Mouse (Mus musculus) intestine, postnatal 0 days (tissue): ENCODE data around the gene Tmem30c. TPM values are rescaled to one million over a fixed set of nuclear protein-coding genes. Genes with fewer than 3 reads are reported as not detected.

Experiments used
- ATAC-seq: fragments of 200-750 bp; cut with Nextera tagmentation; 2 replicates; pipeline ENCODE4 v1.8.0; 2017; ENCODE audit warnings: mild to moderate bottlenecking, moderate TSS enrichment, moderate library complexity
- H3K27ac ChIP-seq: fragments of 300-500 bp; sonication (generic); 2 replicates; pipeline ENCODE4 v1.5.1; 2014; ENCODE audit warnings: mild to moderate bottlenecking, low read depth, low read length, moderate library complexity
- H3K27me3 ChIP-seq: fragments of 300-500 bp; sonication (generic); replicated peaks from 2 replicates; pipeline ENCODE4 v1.6.1; 2014; ENCODE audit warnings: low read length, mixed read lengths; ENCODE audit not compliant: control insufficient read depth, insufficient read depth
- H3K36me3 ChIP-seq: fragments of 300-500 bp; sonication (generic); 2 replicates; pipeline ENCODE4 v1.6.1; 2014; ENCODE audit warnings: mild to moderate bottlenecking, moderate library complexity; ENCODE audit not compliant: control insufficient read depth, insufficient read depth
- H3K4me1 ChIP-seq: fragments of 300-500 bp; sonication (generic); replicated peaks from 2 replicates; pipeline ENCODE4 v1.6.1; 2014; ENCODE audit warnings: antibody characterized with exemption, low read length, mixed read lengths; ENCODE audit not compliant: control insufficient read depth, insufficient read depth
- H3K4me2 ChIP-seq: fragments of 300-500 bp; sonication (generic); replicated peaks from 2 replicates; pipeline ENCODE4 v1.6.1; 2014; ENCODE audit warnings: low read depth, mild to moderate bottlenecking, moderate library complexity
- H3K4me3 ChIP-seq: fragments of 300-500 bp; sonication (generic); 2 replicates; pipeline ENCODE4 v1.5.1; 2014; ENCODE audit warnings: low read depth, low read length
- H3K9ac ChIP-seq: fragments of 300-500 bp; sonication (generic); 2 replicates; pipeline ENCODE4 v1.6.1; 2014; ENCODE audit warnings: mild to moderate bottlenecking, low read depth, low read length
- H3K9me3 ChIP-seq: fragments of 300-500 bp; sonication (generic); 2 replicates; pipeline ENCODE4 v1.6.1; 2016; ENCODE audit warnings: mixed run types; ENCODE audit not compliant: control insufficient read depth
- CTCF ChIP-seq: sonication (generic); IDR thresholded peaks from 2 replicates; pipeline ENCODE4 v1.5.1; 2016; ENCODE audit warnings: low read depth, mild to moderate bottlenecking, control low read depth, antibody characterized with exemption, moderate library complexity
- WGBS: fragments of 180-500 bp; shearing (Covaris S2); extraction: QIAGEN DNeasy Blood & Tissue Kit; methylation state at CpG from one replicate; pipeline ENCODE4 v1.1.7; 2014; 5-methylcytosine and 5-hydroxymethylcytosine counted together
- polyA plus RNA-seq: library from polyadenylated mRNA; unstranded; fragments of >200 nt; fragmentation: Nextera tagmentation; extraction: Ambion mirVana; gene quantifications from 2 replicates; pipeline ENCODE4 v1.2.1, GENCODE M21; 2015

The Tmem30c gene
- polyA plus RNA-seq, 1 experiment from 2014 or later, result not detected

GRCm38 (mm10) chr16:57329028-57329427 is 36.4 kb upstream of the Tmem30c start:
- no peak overlapping the region for H3K4me2 ChIP-seq
- H3K4me1 ChIP-seq, result no peaks in the 10 kb centered on the region
- no peaks in the 10 kb centered on the region for H3K27me3 ChIP-seq
- no peak overlapping the region for H3K27ac ChIP-seq
- TF ChIP-seq CTCF, result no peak
- 77% methylated on average over 8 of the region's 8 CpGs for WGBS
- H3K9ac ChIP-seq, result no peak overlapping the region
- no peak overlapping the region for H3K4me3 ChIP-seq
- no peaks in the 10 kb centered on the region for H3K9me3 ChIP-seq
- no peaks in the 10 kb centered on the region for H3K36me3 ChIP-seq
- ATAC-seq, result no peak

- no peak overlapping the region for H3K9ac ChIP-seq
- no peaks in the 10 kb centered on the region for H3K36me3 ChIP-seq
- no peaks in the 10 kb centered on the region for H3K9me3 ChIP-seq
- 78% methylated on average over 7 of the region's 7 CpGs for WGBS
- H3K4me2 ChIP-seq, result no peak overlapping the region
- H3K4me1 ChIP-seq, result no peaks in the 10 kb centered on the region
- H3K27me3 ChIP-seq, result no peaks in the 10 kb centered on the region
- no peak overlapping the region for H3K27ac ChIP-seq
- TF ChIP-seq CTCF, result no peak
- ATAC-seq, result no peak
- H3K4me3 ChIP-seq, result no peak overlapping the region
These were observed 34.3 kb upstream of the Tmem30c start for GRCm38 (mm10) chr16:57326996-57327395.

- Histone ChIP-seq H3K27me3 (no peaks in the 10 kb centered on the region), H3K4me2 (no peak overlapping the region), H3K4me1 (no peaks in the 10 kb centered on the region; the same call in 1 of the 2 replicates), H3K27ac (no peak overlapping the region), H3K9ac (no peak overlapping the region), H3K4me3 (no peak overlapping the region), H3K36me3 (0 out of 2 replicates have a peak, but pooled peaks cover 3% of the 10 kb centered on the region), H3K9me3 (no peaks in the 10 kb centered on the region)
- 76% methylated on average over 7 of the region's 7 CpGs for WGBS
- no peak for ATAC-seq
- TF ChIP-seq CTCF, result no peak
These were observed 26.8 kb upstream of the Tmem30c start for GRCm38 (mm10) chr16:57319284-57320124.

- 0 out of 2 replicates have a peak, but pooled peaks cover 3% of the 10 kb centered on the region for H3K36me3 ChIP-seq
- no peak for TF ChIP-seq CTCF
- no peak overlapping the region for H3K4me3 ChIP-seq
- H3K4me2 ChIP-seq, result no peak overlapping the region
- no peaks in the 10 kb centered on the region; the same call in 1 of the 2 replicates for H3K4me1 ChIP-seq
- H3K9me3 ChIP-seq, result no peaks in the 10 kb centered on the region
- H3K9ac ChIP-seq, result no peak overlapping the region
- no peaks in the 10 kb centered on the region for H3K27me3 ChIP-seq
- no peak for ATAC-seq
- no peak overlapping the region for H3K27ac ChIP-seq
- 72% methylated on average over 8 of the region's 8 CpGs for WGBS
These were observed 26.0 kb upstream of the Tmem30c start for GRCm38 (mm10) chr16:57318637-57319125.

- Histone ChIP-seq H3K4me1 (no peaks in the 10 kb centered on the region; the same call in 1 of the 2 replicates), H3K36me3 (0 out of 2 replicates have a peak, but pooled peaks cover 3% of the 10 kb centered on the region), H3K27ac (peak overlapping the region; percentile 35; the same call in 1 of the 2 replicates), H3K4me3 (no peak overlapping the region), H3K9ac (no peak overlapping the region), H3K27me3 (no peaks in the 10 kb centered on the region), H3K9me3 (no peaks in the 10 kb centered on the region), H3K4me2 (no peak overlapping the region)
- ATAC-seq, result no peak
- TF ChIP-seq CTCF, result no peak
- 46% methylated on average over 13 of the region's 13 CpGs for WGBS
These were observed 25.4 kb upstream of the Tmem30c start for GRCm38 (mm10) chr16:57317882-57318636.

GRCm38 (mm10) chr16:57317127-57317526 is 24.5 kb upstream of the Tmem30c start:
- Histone ChIP-seq H3K27ac (no peak overlapping the region), H3K4me3 (no peak overlapping the region), H3K9ac (no peak overlapping the region), H3K4me1 (no peaks in the 10 kb centered on the region; the same call in 1 of the 2 replicates), H3K36me3 (0 out of 2 replicates have a peak, but pooled peaks cover 3% of the 10 kb centered on the region), H3K27me3 (no peaks in the 10 kb centered on the region), H3K9me3 (no peaks in the 10 kb centered on the region), H3K4me2 (no peak overlapping the region)
- TF ChIP-seq CTCF, result no peak
- 74% methylated on average over 4 of the region's 4 CpGs for WGBS
- ATAC-seq, result no peak
